Mouse (Mus musculus) T-helper 2 cell (primary cell): Measurements from ENCODE around the gene Parm1.

Experiments
- in situ Hi-C: fragments of 300-600 bp; cut with MboI, MseI; formaldehyde crosslinking; loops from one replicate; pipeline ENCODE4 v1.15.1; 2025; ENCODE audit warnings: high pct_unique_total_duplicates

Parm1 gene

GRCm38 (mm10) chr5:91651330-91651729, 133.9 kb downstream of the Parm1 start:
- in situ Hi-C loops: no loop called here

DNA sequence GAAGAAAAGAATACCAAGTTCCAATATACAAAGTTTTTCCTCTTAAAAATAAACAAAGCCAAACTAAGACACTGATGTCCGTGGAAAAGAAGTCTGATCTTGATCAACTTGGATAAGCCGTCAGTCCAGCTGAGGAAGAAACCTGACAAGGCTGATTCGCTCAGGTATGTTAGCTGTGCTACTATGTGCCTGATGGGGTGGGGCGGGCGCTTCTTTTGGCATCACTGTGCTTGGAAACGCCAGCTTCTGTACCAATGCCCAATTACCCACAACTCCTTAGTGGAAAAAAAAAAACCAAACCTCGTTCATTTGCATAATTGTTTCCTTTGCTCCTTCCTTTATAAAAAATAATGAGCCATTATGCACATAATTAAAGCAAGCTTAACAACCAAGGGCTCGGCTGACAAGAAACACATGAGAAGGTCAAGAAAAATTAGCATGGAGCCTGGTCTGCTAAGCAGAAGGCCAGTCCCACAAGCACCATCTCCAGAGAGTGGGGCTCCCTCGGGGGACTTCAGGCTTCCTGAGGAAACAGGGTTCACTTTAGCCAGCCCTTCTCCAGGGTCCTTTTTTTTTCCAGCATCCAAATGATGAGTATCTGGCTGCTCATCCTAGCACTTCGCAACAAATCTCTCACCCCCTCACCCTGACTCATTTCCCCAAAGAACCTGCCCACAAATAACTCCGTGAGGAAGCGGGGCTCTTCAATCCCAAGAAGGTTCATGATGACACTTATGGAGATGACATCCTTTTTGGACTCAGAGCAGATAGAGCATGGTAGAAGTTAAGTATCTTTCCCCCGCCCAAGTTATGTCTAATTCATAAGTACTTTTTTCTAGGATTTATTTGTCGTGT, 135.9 kb downstream of the Parm1 start:
- in situ Hi-C loops: no loop called here

GRCm38 (mm10) chr5:91654331-91655048, 137.1 kb downstream of the Parm1 start:
- in situ Hi-C loops: no loop called here

DNA sequence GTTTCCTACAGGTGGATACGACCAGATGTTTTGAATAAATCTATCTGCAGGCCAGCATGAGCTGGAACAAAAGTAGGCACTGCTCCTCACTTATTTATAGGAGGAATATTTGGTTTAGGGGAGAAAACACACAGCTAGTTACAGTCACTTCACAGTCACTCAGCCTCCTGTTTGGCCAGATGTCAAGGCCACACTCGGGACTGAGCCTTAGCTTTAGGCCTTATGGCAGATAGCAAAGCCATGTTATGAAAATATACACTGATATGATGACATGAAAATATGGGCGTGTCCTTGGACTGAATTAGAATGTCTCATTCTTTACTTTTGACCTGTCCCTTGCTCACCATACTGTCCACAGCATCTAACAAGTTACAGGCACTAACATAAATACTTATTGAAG, 137.8 kb downstream of the Parm1 start:
- in situ Hi-C loops: no loop called here

- in situ Hi-C loops: no loop called here
Observed at GRCm38 (mm10) chr5:91662715-91663114, 145.3 kb downstream of the Parm1 start.

DNA sequence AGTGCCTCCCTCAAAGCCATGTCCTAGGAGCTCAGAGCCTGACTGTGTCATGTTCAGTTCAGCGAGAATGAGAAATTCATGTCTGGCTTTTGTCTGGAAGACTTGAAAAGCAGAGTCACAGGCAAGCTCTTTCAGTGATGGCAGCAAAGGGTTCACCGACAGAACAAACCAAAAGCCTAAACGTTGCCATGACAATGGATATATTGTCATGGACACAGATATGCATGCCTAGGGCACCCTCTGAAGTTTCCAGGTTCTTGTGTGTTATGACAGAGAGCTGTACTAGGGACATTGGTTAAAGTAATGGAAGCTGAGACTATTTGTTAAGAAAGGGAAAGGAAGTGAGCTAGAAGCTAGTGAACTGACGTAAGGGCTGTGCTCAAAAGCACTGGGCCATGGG, 149.7 kb downstream of the Parm1 start:
- in situ Hi-C loops: no loop called here

GRCm38 (mm10) chr5:91669235-91669634, 151.8 kb downstream of the Parm1 start:
- in situ Hi-C loops: no loop called here
